Mouse (Mus musculus): ENCODE data around the gene Clec16a. TPM values are rescaled to one million over a fixed set of nuclear protein-coding genes. Genes with fewer than 3 reads are reported as not detected.

The Clec16a gene
- polyA plus RNA-seq, 1 experiment from 2014 or later: 89.0 TPM

DNA sequence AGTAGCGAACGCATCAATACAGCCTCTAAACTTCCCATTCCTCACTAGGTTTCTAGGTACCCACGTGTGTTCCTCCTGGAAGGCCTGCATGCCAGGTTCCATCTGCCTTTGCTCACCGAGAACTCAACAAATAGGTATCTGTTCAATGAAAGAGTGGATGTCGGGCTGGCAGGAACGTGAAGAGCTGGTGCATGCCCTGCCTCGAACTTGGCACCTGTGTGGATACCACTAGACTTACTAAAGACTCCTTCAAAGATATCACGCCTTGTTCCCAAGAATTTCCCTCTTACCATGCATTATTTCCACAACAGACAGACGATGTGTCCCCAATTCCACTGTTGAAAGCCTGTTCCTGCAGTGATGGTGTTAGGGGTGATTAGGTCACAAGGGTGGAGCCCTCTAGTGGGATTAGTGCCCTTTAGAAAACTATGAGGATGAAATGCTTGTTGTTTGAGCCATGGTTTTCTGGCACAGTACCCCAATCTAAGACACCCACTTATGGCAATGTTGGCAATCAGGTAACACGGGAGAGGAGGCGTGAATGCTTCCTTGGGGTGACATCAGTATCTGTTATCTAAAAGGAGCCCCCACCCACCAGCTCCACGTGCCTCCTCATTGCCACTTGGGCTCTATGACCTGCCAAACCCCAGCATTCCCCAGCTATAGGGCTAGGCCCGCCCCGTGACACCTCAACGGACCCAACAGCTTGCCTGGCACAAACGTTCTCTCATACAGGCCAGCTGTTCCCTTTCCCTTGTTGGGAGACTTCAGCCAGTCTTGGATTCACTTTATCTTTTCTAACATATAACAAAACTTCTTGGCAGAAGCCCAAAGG, 4.2 kb upstream of the Clec16a start:
- H3K27ac ChIP-seq: no peak overlapping the region
- H3K9me3 ChIP-seq: no peaks in the 10 kb centered on the region
- no peaks in the 10 kb centered on the region for H3K27me3 ChIP-seq (replicated peaks)
- peak overlapping the region; percentile 81 for H3K4me3 ChIP-seq
- peak overlapping the region; percentile 87 for H3K9ac ChIP-seq
- peaks cover 57% of the 10 kb centered on the region for H3K4me1 ChIP-seq
- 76% methylated on average over 16 of the region's 16 CpGs for WGBS
- no peaks in the 10 kb centered on the region for H3K36me3 ChIP-seq (replicated peaks)
- peak overlapping the region; percentile 86 for H3K4me2 ChIP-seq
- no peak for ATAC-seq (replicated peaks)

DNA sequence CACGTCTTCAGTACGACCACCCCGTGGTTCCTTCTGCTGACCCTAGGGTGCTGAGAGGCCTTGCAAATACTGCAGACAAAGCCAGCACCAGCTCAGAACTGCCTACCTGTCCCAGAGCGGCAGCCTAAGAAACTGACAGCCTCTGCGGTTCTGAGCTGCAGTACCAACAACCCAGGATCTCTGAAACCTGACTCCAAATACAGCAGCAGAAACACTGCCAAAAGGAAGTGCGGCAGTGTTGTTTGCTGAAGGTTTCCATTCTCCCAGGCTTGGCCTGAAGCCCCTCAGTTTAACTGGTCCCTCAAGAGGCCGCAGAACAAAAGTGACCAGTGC, 3.6 kb upstream of the Clec16a start:
- H3K27ac ChIP-seq: no peak overlapping the region
- no peak for ATAC-seq (replicated peaks)
- H3K36me3 ChIP-seq (replicated peaks): no peaks in the 10 kb centered on the region
- no peaks in the 10 kb centered on the region for H3K27me3 ChIP-seq (replicated peaks)
- peak overlapping the region; percentile 81 for H3K4me3 ChIP-seq
- no peaks in the 10 kb centered on the region for H3K9me3 ChIP-seq
- whole genome bisulfite sequencing: 31% methylated on average over 7 of the region's 7 CpGs
- peaks cover 63% of the 10 kb centered on the region for H3K4me1 ChIP-seq
- H3K9ac ChIP-seq: peak overlapping the region; percentile 87
- H3K4me2 ChIP-seq: peak overlapping the region; percentile 86

DNA sequence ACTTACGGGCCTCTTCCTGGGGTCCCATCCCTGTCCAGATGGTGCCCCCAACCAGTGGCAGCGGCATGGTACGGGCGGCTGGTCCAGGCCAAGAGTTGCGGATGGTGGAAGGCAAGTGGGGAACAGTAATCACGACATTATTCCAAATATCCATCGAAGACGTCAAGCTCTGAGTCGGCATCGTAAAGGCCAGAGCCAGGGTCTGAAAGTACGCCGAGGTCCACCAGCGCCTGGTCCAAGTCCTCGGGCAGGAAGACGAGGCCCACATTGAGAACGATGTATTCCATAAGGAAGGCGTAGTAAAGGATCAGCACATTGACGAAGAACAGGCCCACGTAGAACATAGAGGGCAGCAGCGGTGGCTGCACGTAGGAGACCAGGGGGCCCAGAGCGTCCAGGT, 2.9 kb upstream of the Clec16a start:
- WGBS: 2% methylated on average over 22 of the region's 22 CpGs
- ATAC-seq (replicated peaks): peak; percentile 22
- no peaks in the 10 kb centered on the region for H3K36me3 ChIP-seq (replicated peaks)

DNA sequence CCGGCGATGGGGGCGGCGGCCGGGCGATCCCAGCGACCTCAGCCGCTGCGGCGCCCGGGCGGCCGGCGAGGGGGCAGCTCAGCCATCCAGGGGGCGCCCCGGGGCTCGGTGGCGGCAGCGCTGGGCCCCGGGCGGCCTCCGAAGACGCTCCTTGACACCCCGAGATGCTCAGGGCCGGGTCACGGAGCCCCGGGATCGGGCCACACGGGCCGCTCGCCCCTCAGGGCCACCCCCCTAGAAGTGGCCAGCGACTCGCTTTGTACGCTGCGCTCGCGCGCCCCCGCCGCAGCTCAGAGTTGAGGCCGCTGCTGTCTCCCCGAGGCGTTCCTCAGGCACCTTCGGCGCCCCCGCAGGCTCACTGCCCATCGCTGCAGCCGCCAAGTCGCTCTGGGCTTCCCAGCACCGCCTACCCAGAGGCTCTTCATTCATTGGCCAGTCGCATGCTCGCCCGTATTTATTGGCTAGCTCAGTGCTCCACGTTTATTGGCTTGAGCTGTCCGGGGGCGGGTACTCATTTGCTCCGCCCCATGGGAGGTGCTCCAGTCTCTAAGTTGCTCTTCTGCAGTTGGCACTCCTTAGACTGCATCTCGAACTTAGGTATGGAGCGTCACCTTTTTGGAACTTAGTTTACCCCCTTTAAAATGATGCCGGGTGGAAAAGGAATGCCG, 2.3 kb upstream of the Clec16a start, which contains the start of gene Dexi:
Gene Dexi (minus strand): TSS at position 357 of the 668 bp plus-strand sequence.
- H3K27me3 ChIP-seq (replicated peaks): no peaks in the 10 kb centered on the region
- WGBS: under 1% methylated on average over 53 of the region's 61 CpGs
- H3K4me2 ChIP-seq: peak within 1 kb of the TSS; percentile 86
- H3K4me1 ChIP-seq: peaks cover 68% of the 10 kb centered on the region
- H3K9me3 ChIP-seq: no peaks in the 10 kb centered on the region
- peak within 1 kb of the TSS; percentile 83 for H3K27ac ChIP-seq
- peak; percentile 95 for ATAC-seq (replicated peaks)
- peak within 1 kb of the TSS; percentile 81 for H3K4me3 ChIP-seq
- H3K9ac ChIP-seq: peak within 1 kb of the TSS; percentile 87
- H3K36me3 ChIP-seq (replicated peaks): no peaks in the 10 kb centered on the region

More for the DNA sequence above, 2.9 kb upstream of the Clec16a start:
- peak overlapping the region; percentile 83 for H3K27ac ChIP-seq
- H3K4me3 ChIP-seq: peak overlapping the region; percentile 81
- H3K4me1 ChIP-seq: peaks cover 66% of the 10 kb centered on the region
- H3K27me3 ChIP-seq (replicated peaks): no peaks in the 10 kb centered on the region
- H3K9ac ChIP-seq: peak overlapping the region; percentile 87
- H3K4me2 ChIP-seq: peak overlapping the region; percentile 86
- no peaks in the 10 kb centered on the region for H3K9me3 ChIP-seq

DNA sequence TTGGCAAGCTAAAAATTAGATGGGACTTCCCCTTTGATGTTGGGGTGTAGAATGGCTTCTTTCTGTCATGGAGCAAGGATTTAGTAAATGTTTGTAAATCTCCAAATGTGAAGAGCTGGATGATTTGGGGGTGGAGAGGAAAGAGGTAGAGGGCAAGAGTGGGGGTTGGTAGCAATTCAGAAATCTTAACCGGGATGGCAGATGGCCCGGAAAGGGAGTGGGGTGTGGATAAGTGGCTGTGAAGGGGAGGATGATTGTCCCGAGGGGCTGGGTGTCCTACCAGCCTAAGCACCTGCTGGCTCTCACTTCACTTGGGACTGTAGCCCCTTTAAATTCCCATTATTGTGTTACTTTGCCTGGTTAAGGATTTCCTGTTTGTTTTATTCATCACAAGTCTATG, 1.7 kb downstream of the Clec16a start:
- H3K4me2 ChIP-seq: peak overlapping the region; percentile 60; the same call in 1 of the 2 replicates
- WGBS: 78% methylated on average over 3 of the region's 3 CpGs

DNA sequence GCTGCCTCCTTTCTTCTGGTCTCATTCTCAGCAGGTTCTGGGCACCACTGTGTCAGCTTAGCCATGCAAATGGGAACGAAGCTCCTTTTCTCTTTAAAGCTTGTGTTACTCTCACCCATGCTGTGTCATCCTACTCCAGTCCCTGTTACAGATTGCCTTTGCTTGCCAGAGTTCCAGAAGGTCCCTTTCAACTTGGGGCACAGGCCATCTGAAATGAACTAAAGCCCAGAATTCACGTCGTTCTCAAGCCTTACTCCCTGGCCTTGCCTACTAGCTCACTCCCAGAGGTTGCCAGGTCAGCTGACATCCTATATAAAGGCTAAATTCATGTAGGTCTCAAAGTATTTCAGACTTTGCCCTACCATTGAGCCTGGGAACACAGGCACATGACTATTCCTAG, 3.8 kb downstream of the Clec16a start:
- Histone ChIP-seq H3K4me2 (no peak overlapping the region), H3K36me3 (replicated peaks) (no peaks in the 10 kb centered on the region), H3K9me3 (no peaks in the 10 kb centered on the region), H3K4me1 (peaks cover 25% of the 10 kb centered on the region), H3K27me3 (replicated peaks) (no peaks in the 10 kb centered on the region), H3K4me3 (no peak overlapping the region), H3K9ac (no peak overlapping the region), H3K27ac (no peak overlapping the region)
- ATAC-seq (replicated peaks): no peak
- WGBS: 69% methylated on average over 3 of the region's 3 CpGs

More for the DNA sequence above, 1.7 kb downstream of the Clec16a start:
- Histone ChIP-seq H3K36me3 (replicated peaks) (no peaks in the 10 kb centered on the region), H3K4me3 (peak overlapping the region; percentile 93; the same call in 1 of the 2 replicates), H3K27ac (no peak overlapping the region), H3K4me1 (peaks cover 34% of the 10 kb centered on the region), H3K9ac (no peak overlapping the region), H3K9me3 (no peaks in the 10 kb centered on the region), H3K27me3 (replicated peaks) (no peaks in the 10 kb centered on the region)
- ATAC-seq (replicated peaks): no peak

DNA sequence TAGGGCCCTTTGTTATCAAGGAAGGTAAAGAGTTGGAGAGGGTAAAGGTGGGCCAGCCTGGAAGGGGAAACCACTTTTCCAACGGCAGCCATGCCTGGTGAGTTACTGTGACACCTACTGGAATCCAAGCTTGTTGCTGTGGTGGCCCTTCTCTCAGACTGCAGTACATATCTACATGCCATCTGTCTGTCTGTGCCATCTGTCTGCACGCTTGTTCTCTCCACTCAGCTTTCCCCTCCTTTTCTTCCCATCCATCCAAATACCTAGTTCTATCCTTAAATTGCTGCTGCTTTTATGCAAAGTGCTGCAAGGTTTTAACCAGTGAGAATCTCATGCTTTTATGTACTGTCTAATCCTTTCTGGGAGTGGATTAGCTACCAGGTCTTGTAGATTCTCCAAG, 4.5 kb downstream of the Clec16a start:
- Histone ChIP-seq H3K36me3 (replicated peaks) (no peaks in the 10 kb centered on the region), H3K4me3 (no peak overlapping the region), H3K4me1 (peaks cover 25% of the 10 kb centered on the region), H3K4me2 (no peak overlapping the region), H3K27me3 (replicated peaks) (no peaks in the 10 kb centered on the region), H3K27ac (no peak overlapping the region), H3K9me3 (no peaks in the 10 kb centered on the region), H3K9ac (no peak overlapping the region)
- WGBS: 92% methylated on average over 2 of the region's 2 CpGs
- no peak for ATAC-seq (replicated peaks)

DNA sequence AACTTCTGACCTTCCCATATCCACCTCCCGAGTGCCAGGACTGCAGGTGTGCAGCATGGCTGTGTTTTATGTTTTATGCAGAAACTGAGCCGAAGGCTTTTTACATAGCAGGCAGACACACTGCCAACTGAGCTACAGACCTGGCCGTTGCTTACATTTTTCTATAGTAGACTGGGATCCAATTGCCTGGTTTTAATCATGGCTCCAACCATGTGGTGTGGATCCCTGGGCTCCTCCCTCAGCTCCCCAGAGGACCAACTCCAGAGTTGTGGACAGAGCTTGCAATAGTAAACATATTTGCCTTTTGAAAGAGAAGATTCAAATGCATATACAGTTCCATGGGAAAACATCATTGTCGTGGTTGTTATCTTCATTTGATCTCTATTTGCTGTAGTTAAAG, 6.5 kb downstream of the Clec16a start:
- H3K9ac ChIP-seq: no peak overlapping the region
- H3K4me1 ChIP-seq: peaks cover 15% of the 10 kb centered on the region
- H3K9me3 ChIP-seq: no peaks in the 10 kb centered on the region
- 82% methylated on average over 4 of the region's 4 CpGs for WGBS
- H3K4me2 ChIP-seq: no peak overlapping the region
- no peaks in the 10 kb centered on the region for H3K36me3 ChIP-seq (replicated peaks)
- H3K4me3 ChIP-seq: no peak overlapping the region
- no peak for ATAC-seq (replicated peaks)
- H3K27ac ChIP-seq: no peak overlapping the region
- H3K27me3 ChIP-seq (replicated peaks): no peaks in the 10 kb centered on the region

DNA sequence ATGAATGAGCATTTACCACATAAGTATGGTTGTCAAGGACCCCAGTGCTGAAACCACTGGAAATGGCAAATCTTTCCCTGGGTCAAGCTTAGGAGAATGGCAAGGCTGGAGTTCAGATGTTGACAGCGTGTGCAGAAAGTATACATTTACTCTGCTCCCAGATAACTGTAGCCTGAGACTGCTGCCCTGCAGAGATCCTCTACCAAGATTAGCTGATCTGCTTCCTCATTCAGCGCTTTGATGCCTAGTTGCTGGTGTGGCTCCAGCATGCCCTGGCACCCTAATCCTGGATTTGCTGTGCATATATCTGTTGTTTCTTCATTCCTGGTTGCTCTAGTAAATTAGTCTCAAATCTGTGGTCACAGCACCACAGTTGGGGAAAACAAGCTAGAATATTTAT, 8.7 kb downstream of the Clec16a start:
- no peak for ATAC-seq (replicated peaks)
- 84% methylated on average over 2 of the region's 2 CpGs for WGBS
- H3K4me3 ChIP-seq: no peak overlapping the region
- no peaks in the 10 kb centered on the region for H3K27me3 ChIP-seq (replicated peaks)
- H3K27ac ChIP-seq: no peak overlapping the region
- no peaks in the 10 kb centered on the region for H3K9me3 ChIP-seq
- no peaks in the 10 kb centered on the region for H3K36me3 ChIP-seq (replicated peaks)
- no peak overlapping the region for H3K4me2 ChIP-seq
- no peaks in the 10 kb centered on the region for H3K4me1 ChIP-seq
- H3K9ac ChIP-seq: no peak overlapping the region

DNA sequence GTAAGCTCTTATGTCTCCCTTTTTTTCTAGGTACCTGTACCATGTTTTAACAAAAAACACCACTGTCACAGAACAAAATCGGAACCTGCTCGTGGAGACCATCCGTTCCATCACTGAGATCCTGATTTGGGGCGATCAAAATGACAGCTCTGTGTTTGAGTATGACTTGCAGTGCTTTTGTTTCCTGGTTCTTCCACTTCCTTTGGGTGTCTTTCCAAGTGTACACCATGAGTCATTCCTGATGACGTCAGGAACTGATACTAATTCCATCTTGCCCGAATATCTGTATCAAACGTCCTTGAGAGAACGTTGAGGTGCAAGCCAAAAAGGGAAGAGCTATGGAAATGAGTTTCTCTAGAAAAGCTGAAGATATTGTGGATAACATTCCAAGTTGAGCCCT, 14.9 kb downstream of the Clec16a start:
- Histone ChIP-seq H3K27me3 (replicated peaks) (no peaks in the 10 kb centered on the region), H3K4me3 (no peak overlapping the region), H3K27ac (no peak overlapping the region), H3K36me3 (replicated peaks) (peaks cover 16% of the 10 kb centered on the region; the same call in 1 of the 2 replicates), H3K4me1 (no peaks in the 10 kb centered on the region), H3K9ac (no peak overlapping the region), H3K4me2 (no peak overlapping the region), H3K9me3 (no peaks in the 10 kb centered on the region)
- 95% methylated on average over 8 of the region's 8 CpGs for WGBS
- no peak for ATAC-seq (replicated peaks)

DNA sequence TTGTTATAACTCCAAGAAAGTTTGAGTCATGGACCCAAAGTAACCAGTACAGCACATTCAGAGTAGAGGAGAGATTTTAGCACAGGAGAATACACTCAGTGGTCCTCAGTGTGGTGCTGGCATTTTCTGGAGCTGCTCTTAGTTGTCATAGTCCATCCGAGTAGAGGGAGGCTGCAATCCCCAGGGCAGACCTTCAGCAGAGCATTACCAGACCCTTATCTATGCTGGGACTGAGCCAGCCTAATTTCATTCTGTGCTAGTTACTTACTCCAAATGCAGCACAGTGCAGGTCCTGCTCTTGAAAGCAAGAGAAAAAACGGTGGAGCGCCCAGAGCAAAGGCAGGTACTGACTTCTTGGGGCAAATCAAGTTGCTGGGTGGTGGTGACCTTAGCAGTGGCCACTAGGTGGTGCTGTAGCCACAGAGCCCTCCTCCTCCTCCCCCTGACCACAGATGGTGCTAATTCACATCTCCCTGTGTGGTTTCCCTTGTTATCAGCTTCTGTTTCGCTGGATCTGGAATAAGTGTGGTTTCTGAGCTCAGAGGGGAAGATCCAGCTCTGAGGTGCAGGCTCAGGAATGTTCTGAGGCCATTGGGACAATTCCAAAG, 20.2 kb downstream of the Clec16a start:
- Histone ChIP-seq H3K27me3 (replicated peaks) (no peaks in the 10 kb centered on the region), H3K27ac (no peak overlapping the region), H3K36me3 (replicated peaks) (peaks cover 15% of the 10 kb centered on the region; the same call in 1 of the 2 replicates), H3K4me3 (no peak overlapping the region), H3K4me1 (peaks cover 3% of the 10 kb centered on the region; the same call in 1 of the 2 replicates), H3K4me2 (no peak overlapping the region), H3K9me3 (no peaks in the 10 kb centered on the region), H3K9ac (no peak overlapping the region)
- WGBS: 38% methylated on average over 4 of the region's 4 CpGs
- peak; percentile 60; the same call in 1 of the 2 replicates for ATAC-seq (replicated peaks)

DNA sequence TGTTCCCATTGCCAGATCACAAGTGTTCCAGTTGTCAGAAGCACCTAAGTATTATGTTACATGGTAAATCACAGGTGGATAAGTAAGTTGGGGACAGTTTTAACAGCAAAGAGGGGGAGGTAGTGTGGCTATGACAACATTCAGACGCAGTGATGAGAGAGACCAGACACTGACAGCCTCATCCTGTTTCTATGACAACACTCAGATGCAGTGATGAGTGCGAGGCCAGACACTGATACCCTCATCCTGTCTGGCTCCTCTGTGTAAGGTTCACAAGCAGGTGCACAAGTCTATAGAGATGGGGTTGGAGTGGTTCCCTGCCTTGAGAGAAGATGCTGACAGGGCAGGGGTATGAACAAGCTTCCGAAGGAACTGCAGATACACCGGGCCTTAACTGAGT, 22.0 kb downstream of the Clec16a start:
- Histone ChIP-seq H3K27ac (no peak overlapping the region), H3K4me1 (peaks cover 3% of the 10 kb centered on the region; the same call in 1 of the 2 replicates), H3K27me3 (replicated peaks) (no peaks in the 10 kb centered on the region), H3K4me3 (no peak overlapping the region), H3K4me2 (no peak overlapping the region), H3K36me3 (replicated peaks) (peaks cover 13% of the 10 kb centered on the region; the same call in 1 of the 2 replicates), H3K9ac (no peak overlapping the region), H3K9me3 (no peaks in the 10 kb centered on the region)
- no peak for ATAC-seq (replicated peaks)
- WGBS: 89% methylated on average over 4 of the region's 4 CpGs
